Mouse (Mus musculus): ENCODE data around the gene Grik5. TPM values are rescaled to one million over a fixed set of nuclear protein-coding genes. Genes with fewer than 3 reads are reported as not detected.

The Grik5 gene
- polyA plus RNA-seq, 1 experiment from 2014 or later: 0.76 TPM

GRCm38 (mm10) chr7:24964288-24964687 is 107.9 kb downstream of the Grik5 start:
- no peak overlapping the region for H3K4me2 ChIP-seq (ENCODE audit: low read depth, low read length)
- H3K36me3 ChIP-seq (replicated peaks; ENCODE audit: insufficient read depth, low read length): no peaks in the 10 kb centered on the region
- no peaks in the 10 kb centered on the region for H3K9me3 ChIP-seq (ENCODE audit: low read length)
- DNase-seq: no peak
- no peak overlapping the region for H3K4me3 ChIP-seq (ENCODE audit: low read depth, low read length)
- H3K27ac ChIP-seq (ENCODE audit: low read depth): no peak overlapping the region
- no peak for ATAC-seq
- no peaks in the 10 kb centered on the region for H3K27me3 ChIP-seq (ENCODE audit: insufficient read depth, low read length)
- H3K4me1 ChIP-seq (ENCODE audit: insufficient read depth): no peaks in the 10 kb centered on the region
- TF ChIP-seq EP300 (IDR thresholded peaks at IDR 0.05; ENCODE audit: low read depth): no peak
- TF ChIP-seq CTCF (IDR thresholded peaks at IDR 0.05; ENCODE audit: low read depth): no peak
- 72% methylated on average over 2 of the region's 2 CpGs for WGBS (ENCODE audit: insufficient replicate concordance)
- H3K9ac ChIP-seq (replicated peaks): no peak overlapping the region

Small RNA genes within 50 kb of the gene (microRNA-seq; reads per million reads assigned to microRNA genes)
- gene Mir6537: not detected
- gene Mir7046: not detected
- gene Mir7047: not detected

Other genes with a start within 250 kb of the Grik5 start
- gene Gm9844, start 210.1 kb downstream of the Grik5 start, polyA plus RNA-seq (2015; fragmentation: Nextera tagmentation; extraction: Ambion mirVana): 1.6 and 2.7 TPM in 2 replicates
- not detected in 2 replicates for gene Lypd4, start 202.4 kb downstream of the Grik5 start, polyA plus RNA-seq (2015; fragmentation: Nextera tagmentation; extraction: Ambion mirVana)
- not detected in 2 replicates for gene Dmrtc2, start 202.3 kb downstream of the Grik5 start, polyA plus RNA-seq (2015; fragmentation: Nextera tagmentation; extraction: Ambion mirVana)
- gene Rps19, start 188.0 kb downstream of the Grik5 start, polyA plus RNA-seq (2015; fragmentation: Nextera tagmentation; extraction: Ambion mirVana): 1,140 and 1,164 TPM in 2 replicates
- gene Cd79a, start 175.0 kb downstream of the Grik5 start, polyA plus RNA-seq (2015; fragmentation: Nextera tagmentation; extraction: Ambion mirVana): 32.0 and 34.0 TPM in 2 replicates
- 30.2 and 30.4 TPM in 2 replicates for gene Arhgef1, start 169.4 kb downstream of the Grik5 start, polyA plus RNA-seq (2015; fragmentation: Nextera tagmentation; extraction: Ambion mirVana)
- gene Gm4881, start 127.9 kb downstream of the Grik5 start, polyA plus RNA-seq (2015; fragmentation: Nextera tagmentation; extraction: Ambion mirVana): not detected in 2 replicates
- gene Rabac1, start 99.6 kb downstream of the Grik5 start, polyA plus RNA-seq (2015; fragmentation: Nextera tagmentation; extraction: Ambion mirVana): 88.2 and 92.7 TPM in 2 replicates
- gene Atp1a3, start 66.4 kb downstream of the Grik5 start, polyA plus RNA-seq (2015; fragmentation: Nextera tagmentation; extraction: Ambion mirVana): 0.85 and 1.2 TPM in 2 replicates
- 9.4 and 10.8 TPM in 2 replicates for gene Zfp574, start 221 bp upstream of the Grik5 start, polyA plus RNA-seq (2015; fragmentation: Nextera tagmentation; extraction: Ambion mirVana)
- 2.0 and 2.9 TPM in 2 replicates for gene Pou2f2, start 107.4 kb upstream of the Grik5 start, polyA plus RNA-seq (2015; fragmentation: Nextera tagmentation; extraction: Ambion mirVana)
- gene Dedd2, start 148.3 kb upstream of the Grik5 start, polyA plus RNA-seq (2015; fragmentation: Nextera tagmentation; extraction: Ambion mirVana): 19.2 and 21.1 TPM in 2 replicates
- gene Zfp526, start 149.1 kb upstream of the Grik5 start, polyA plus RNA-seq (2015; fragmentation: Nextera tagmentation; extraction: Ambion mirVana): 1.0 and 1.2 TPM in 2 replicates
- gene Gsk3a, start 165.5 kb upstream of the Grik5 start, polyA plus RNA-seq (2015; fragmentation: Nextera tagmentation; extraction: Ambion mirVana): 4.3 and 5.1 TPM in 2 replicates
- gene Erf, start 178.4 kb upstream of the Grik5 start, polyA plus RNA-seq (2015; fragmentation: Nextera tagmentation; extraction: Ambion mirVana): 4.6 and 5.2 TPM in 2 replicates
- 8.9 and 9.7 TPM in 2 replicates for gene Cic, start 195.4 kb upstream of the Grik5 start, polyA plus RNA-seq (2015; fragmentation: Nextera tagmentation; extraction: Ambion mirVana)
- 23.4 and 25.4 TPM in 2 replicates for gene Pafah1b3, start 225.6 kb upstream of the Grik5 start, polyA plus RNA-seq (2015; fragmentation: Nextera tagmentation; extraction: Ambion mirVana)
- gene Prr19, start 229.1 kb upstream of the Grik5 start, polyA plus RNA-seq (2015; fragmentation: Nextera tagmentation; extraction: Ambion mirVana): not detected in 2 replicates
- gene Tmem145, start 233.8 kb upstream of the Grik5 start, polyA plus RNA-seq (2015; fragmentation: Nextera tagmentation; extraction: Ambion mirVana): not detected in 2 replicates
- 0.58 and 0.81 TPM in 2 replicates for gene Megf8, start 244.8 kb upstream of the Grik5 start, polyA plus RNA-seq (2015; fragmentation: Nextera tagmentation; extraction: Ambion mirVana)

Data from liver, postnatal 0 days (tissue).